Mouse (Mus musculus) heart, adult 9 months (tissue): ENCODE measurements at regions not wholly inside any gene's neighbourhood (a gene's known extent, or its start where the extent isn't known, plus 50 kb on each side); places are given as distances from the start of the nearest gene placed in this dataset.

ENCODE experiments used
- DNase-seq, 2 experiments: peaks; one replicate each; pipeline ENCODE4 v3.0.0; 2022; ENCODE audit warnings: low spot score in 2 of 2

DNA sequence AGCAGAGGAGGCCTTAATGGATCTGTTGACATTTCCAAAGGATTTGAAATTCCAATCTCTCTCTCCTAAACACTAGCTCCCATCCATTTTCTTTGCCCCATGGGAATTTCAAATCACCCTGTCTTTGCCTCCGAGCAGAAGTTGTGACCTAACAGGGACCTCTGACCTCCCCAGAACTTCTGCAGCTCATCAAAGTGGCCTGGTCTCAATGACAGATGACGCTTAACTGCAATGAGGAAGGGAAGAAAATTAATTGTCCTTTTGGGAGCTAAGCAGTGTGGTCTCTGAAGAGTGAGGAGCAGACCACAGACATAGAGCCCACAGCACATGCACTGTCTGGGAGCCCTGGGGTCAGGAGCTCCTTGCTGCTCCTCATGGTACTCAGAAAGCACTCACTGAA is 155.3 kb downstream of the Tox3 start:
- no peak for DNase-seq

DNA sequence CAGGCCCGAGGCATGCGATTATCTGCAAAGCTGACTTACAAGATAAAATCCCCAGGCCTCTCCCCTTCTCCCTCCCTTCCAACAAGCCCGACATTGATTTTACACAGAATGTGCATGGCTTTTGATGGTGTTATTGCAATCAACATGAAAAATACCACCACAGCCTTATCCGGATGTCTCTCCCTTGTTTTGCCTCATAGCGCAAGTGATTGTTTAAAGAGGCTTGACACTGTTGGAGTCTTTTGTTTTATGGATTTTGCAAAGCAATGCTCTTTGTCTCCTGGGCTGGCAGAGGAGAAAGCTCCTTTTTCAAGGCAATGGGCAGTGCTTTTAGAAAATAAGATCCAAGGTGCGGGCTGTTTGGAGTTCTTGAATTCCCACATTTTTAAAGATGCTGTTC is 165.3 kb downstream of the Tox3 start:
- no peak for DNase-seq

GRCm38 (mm10) chr8:90176771-90177170 is 171.4 kb downstream of the Tox3 start:
- no peak for DNase-seq

- DNase-seq = no peak
These were observed 171.8 kb downstream of the Tox3 start for GRCm38 (mm10) chr8:90176335-90176734.

DNA sequence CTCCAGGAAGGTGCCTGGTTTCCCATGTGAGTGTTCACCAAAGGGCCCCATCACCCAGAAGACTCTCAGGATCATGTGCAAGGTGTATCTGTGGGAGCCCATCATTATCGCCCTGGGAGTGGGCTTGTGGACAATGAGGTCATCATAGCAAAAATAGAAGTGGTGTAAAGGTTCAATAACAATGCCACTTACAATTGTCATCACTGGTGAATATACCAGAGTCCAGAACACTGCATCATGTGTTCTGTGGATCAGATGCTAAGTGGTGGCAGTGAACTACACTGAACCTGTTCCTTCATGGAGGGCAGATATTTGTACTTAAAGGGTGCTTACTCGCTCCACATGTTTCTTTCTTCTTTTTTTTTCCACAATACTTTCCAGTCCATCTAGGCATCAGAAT is 181.5 kb downstream of the Tox3 start:
- no peak for DNase-seq

DNA sequence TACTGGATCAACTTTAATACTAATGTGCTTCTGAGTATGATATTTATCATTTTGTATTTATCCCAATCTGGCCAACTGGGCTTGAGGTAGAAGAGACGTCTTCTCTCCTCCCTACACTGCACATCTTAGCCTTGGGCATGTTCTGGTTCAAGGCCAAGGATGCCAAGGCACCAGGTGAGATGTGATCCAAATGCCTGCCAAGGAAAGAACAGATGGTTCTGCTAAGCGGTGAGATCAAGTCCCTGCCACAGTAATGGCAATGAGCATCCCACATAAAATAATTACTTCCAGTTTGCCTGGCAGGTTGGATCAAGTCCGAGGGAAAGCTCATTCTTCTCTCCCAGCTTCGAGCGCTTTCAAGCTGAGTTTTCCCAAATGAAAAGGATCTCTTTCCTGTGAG is 196.7 kb downstream of the Tox3 start:
- DNase-seq = no peak

DNA sequence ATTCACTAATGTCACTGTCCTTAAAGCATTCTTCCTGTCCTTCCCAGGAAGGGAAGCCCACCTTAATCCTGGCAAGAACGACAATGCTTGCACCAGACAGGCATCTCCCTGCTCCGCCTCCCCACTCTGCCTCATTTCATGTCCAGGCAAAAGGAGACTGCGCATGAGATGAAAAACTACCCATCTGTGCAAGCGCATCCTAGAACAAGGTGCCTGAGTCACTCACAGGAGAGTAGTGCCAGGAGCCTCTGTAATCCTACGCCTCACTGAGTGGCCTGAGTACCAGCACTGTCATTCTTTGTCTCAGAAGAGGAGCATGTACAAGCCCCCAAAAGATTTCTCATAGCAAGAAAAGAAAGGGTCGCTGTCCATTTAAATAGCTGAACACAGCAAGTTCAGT is 198.2 kb downstream of the Tox3 start:
- no peak for DNase-seq

DNA sequence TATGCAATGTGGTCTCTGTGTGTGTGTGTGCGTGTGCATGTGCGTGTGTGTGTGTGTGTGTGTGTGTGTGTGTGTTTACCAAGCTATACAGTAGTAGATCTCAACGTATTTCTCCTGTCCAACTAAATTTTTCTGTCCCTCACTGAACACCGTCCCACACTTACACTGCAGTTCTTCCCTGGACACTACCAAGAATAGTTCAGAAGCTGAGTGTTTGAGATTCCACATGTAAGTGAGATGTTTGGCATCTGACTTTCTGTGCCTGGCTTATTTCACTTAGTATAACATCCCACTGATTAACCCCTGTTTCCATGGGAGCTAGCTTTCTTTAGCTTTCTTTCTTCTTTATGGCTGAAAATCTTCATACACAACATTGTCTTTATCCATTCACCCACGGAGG is 213.5 kb downstream of the Tox3 start:
- DNase-seq = peak in 1 of 2 experiments; percentile 6

GRCm38 (mm10) chr8:90130704-90131267 is 217.4 kb downstream of the Tox3 start:
- no peak for DNase-seq

- DNase-seq = no peak
These were observed 222.7 kb downstream of the Tox3 start for GRCm38 (mm10) chr8:90125426-90125825.

- no peak for DNase-seq
These were observed 225.0 kb downstream of the Tox3 start for GRCm38 (mm10) chr8:90123101-90123500.

DNA sequence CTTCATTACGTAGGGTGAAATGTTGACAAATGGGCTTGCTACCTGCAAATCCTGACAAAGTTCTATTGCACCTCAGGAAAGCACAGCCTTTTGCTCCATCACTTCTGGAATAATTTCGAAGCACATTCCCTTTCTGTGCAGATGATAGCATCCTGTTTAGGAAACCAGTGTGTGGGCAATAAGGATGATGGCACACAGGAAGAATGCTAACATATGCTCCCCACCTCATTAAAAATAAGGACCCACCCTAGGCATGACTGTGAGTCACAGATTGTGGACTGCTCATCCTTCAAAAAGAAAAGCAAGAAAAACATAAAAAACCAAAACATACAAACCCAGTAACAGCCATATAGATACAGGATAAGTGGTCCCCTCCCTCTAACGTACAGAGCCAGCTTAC is 226.2 kb downstream of the Tox3 start:
- DNase-seq = no peak

GRCm38 (mm10) chr8:90121017-90121416 is 227.1 kb downstream of the Tox3 start:
- no peak for DNase-seq

- no peak for DNase-seq
These were observed 232.7 kb downstream of the Tox3 start for GRCm38 (mm10) chr8:90115436-90115835.

GRCm38 (mm10) chr8:90100509-90100908 is 247.6 kb downstream of the Tox3 start:
- DNase-seq = peak in 1 of 2 experiments; percentile 8

- no peak for DNase-seq
These were observed 265.5 kb downstream of the Tox3 start for GRCm38 (mm10) chr8:90082630-90083029.

GRCm38 (mm10) chr8:90076381-90076780 is 271.8 kb downstream of the Tox3 start:
- no peak for DNase-seq

DNA sequence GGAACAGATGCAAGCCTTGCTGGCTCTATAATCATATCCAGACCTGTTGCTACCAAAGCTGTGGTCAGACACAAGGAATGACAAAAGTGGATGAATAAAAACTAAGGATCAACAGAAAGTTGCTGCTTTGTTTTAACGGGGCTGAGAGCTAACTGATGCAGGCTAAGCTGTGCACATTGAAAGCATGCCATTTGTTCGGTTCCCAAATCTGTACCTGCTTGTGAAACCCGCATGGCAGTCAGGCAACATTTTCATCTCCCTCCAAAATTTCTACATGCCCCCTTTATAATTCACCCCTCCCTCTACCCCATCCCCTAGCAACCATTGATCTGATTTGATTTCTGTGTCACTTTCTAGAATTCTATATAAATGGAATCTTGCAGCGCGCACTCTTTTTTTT is 272.3 kb downstream of the Tox3 start:
- no peak for DNase-seq

DNA sequence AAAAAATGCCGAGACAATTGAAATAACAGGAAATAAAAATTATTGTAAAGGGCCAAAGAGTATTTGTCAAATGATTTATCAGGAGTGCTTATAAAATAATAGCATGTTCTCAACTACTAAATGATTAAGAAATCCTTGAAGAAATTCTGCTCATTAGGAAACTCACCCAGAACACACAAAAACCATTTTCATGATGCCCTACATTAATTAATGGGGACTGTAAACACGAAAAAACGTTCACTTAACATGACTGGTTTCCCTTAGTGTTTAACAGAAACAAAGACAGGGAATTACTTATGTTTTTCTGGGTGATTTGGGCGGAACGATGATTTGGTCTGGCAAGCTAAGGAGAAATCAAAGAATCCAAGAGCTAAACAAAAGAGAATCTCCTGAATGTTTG is 278.1 kb downstream of the Tox3 start:
- no peak for DNase-seq

DNA sequence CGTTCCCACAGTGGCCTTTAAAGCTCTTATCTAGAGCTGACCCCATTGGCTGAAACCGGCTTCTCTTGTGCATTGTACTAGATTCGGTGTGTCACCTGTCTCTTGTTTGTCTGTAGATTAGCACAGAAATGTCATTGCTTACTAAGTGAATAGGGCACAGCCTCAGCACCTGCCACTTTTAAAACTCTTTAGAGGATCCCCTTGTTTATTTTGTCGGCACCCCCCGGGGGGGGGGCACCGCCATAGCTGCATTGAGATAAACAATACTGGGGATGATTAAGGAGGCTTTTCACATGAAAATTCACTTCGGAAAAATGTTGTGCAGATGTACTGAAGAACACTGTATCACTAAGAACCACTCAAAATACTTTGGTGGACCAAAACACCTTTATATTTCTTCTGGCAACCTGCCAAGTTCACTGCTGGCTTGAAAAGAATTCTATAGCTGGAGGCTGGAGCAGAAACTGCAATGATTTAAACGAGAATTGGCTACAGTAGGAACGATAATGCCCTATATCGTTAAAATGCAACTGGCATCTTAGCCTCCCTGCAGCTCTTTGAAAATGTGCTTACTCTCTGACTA is 278.6 kb downstream of the Tox3 start:
- no peak for DNase-seq

GRCm38 (mm10) chr8:90068441-90068840 is 279.7 kb downstream of the Tox3 start:
- DNase-seq = no peak

GRCm38 (mm10) chr8:90064381-90064780 is 283.8 kb downstream of the Tox3 start:
- no peak for DNase-seq

DNA sequence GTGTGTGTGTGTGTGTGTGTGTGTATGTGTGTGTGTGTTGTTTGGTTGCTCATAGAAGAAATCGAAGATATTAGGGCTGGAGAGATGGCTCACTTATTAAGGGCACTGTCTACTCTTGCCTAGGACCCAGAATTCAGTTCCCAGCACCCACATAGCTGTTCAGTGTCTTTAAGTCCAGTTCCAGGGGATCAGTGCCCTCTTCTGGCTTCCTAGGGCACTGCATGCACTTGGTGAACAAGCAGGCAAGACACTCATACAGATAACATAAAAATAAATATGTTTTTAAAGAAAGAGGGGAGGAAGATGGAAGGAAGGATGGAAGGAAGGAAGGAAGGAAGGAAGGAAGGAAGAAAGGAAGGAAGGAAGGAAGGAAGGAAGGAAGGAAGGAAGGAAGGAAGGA is 284.9 kb downstream of the Tox3 start:
- no peak for DNase-seq

DNA sequence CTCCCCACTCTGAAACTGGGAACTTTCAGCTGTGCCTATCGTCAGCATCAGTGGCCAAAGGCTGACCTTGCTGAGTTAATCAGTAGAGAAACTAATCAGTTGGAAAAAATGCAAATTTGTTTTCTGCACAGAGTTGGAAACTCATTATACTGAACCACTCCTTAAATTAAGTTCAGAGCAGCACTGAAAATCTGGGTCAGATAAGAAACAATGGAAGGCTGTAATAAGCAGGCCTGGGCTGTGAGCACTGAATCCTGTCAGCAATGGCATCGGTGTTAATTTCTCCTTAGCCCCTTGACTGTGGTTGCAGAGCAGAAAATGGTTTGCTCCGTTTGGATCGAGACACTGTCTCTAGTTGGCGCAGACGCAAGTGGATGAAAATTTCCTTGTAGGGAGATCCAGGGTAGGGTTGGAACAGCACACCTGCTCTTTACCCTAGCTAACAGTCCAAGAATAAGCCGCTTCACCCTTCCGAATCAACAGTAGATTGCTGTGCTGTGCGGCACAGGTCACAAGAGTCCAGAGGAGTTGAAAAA is 289.4 kb downstream of the Tox3 start:
- DNase-seq = no peak
